Mouse (Mus musculus): ENCODE measurements around the gene Syt17. TPM values are rescaled to one million over a fixed set of nuclear protein-coding genes. Genes with fewer than 3 reads are reported as not detected.

Syt17 gene
- total RNA-seq, 2 experiments from 2014 or later: not detected

Other genes starting within 250 kb of the Syt17 start
- 55.5 and 70.0 TPM in 2 replicates for gene Smg1, start 204.6 kb downstream of the Syt17 start, total RNA-seq (2015)
- gene Smg1, start 204.6 kb downstream of the Syt17 start, total RNA-seq (2017): 43.3 and 57.1 TPM in 2 replicates
- 16.5 and 17.1 TPM in 2 replicates for gene Itpripl2, start 43.8 kb upstream of the Syt17 start, total RNA-seq (2015)
- 32.1 and 36.1 TPM in 2 replicates for gene Itpripl2, start 43.8 kb upstream of the Syt17 start, total RNA-seq (2017)
- 18.3 and 19.5 TPM in 2 replicates for gene Coq7, start 85.1 kb upstream of the Syt17 start, total RNA-seq (2015)
- 20.9 and 21.5 TPM in 2 replicates for gene Coq7, start 85.1 kb upstream of the Syt17 start, total RNA-seq (2017)
- gene Tmc7, start 136.5 kb upstream of the Syt17 start, total RNA-seq (2015): 0.05 and 0.54 TPM in 2 replicates
- gene Tmc7, start 136.5 kb upstream of the Syt17 start, total RNA-seq (2017): 0.11 TPM in 1 of 2 replicates, not detected in the other
- gene Tmc5, start 149.1 kb upstream of the Syt17 start, total RNA-seq (2015): not detected in 2 replicates
- not detected in 2 replicates for gene Tmc5, start 149.1 kb upstream of the Syt17 start, total RNA-seq (2017)